Mouse (Mus musculus) MEL (cell line): Measurements from ENCODE around the gene Txnrd2.

Experiments
- CTCF ChIP-seq, 3 experiments: IDR thresholded peaks in 2 of 3; conservative IDR thresholded peaks in 1 of 3; 2 replicates each; pipeline ENCODE4 v1.5.1; 2011 to 2012; ENCODE audit warnings: low read length in 3 of 3, low read depth in 2 of 3, mild to moderate bottlenecking in 2 of 3, improper control_type of control experiment in 1 of 3, inconsistent platforms in 1 of 3, mixed read lengths in 1 of 3, moderate library complexity in 1 of 3; ENCODE audit not compliant: control insufficient read depth in 1 of 3, insufficient read depth in 1 of 3, poor library complexity in 1 of 3, severe bottlenecking in 1 of 3
- EP300 ChIP-seq, 2 experiments: IDR thresholded peaks; 2 replicates each; pipeline ENCODE4 v1.6.1; 2011; ENCODE audit warnings: improper control_type of control experiment in 2 of 2, low read length in 2 of 2, low read depth in 1 of 2, mild to moderate bottlenecking in 1 of 2
- ETS1 ChIP-seq: IDR thresholded peaks from 2 replicates; pipeline ENCODE4 v1.6.1; 2012; ENCODE audit warnings: low read depth, mild to moderate bottlenecking, inconsistent platforms, low read length, improper control_type of control experiment, moderate library complexity
- POLR2A ChIP-seq, 2 experiments: IDR thresholded peaks; 2 replicates each; pipeline ENCODE4 v1.6.1; 2011 to 2012; ENCODE audit warnings: low read length in 2 of 2, mild to moderate bottlenecking in 2 of 2, control low read depth in 1 of 2, improper control_type of control experiment in 1 of 2, low read depth in 1 of 2, moderate library complexity in 1 of 2; ENCODE audit not compliant: control insufficient read depth in 1 of 2, insufficient read depth in 1 of 2, poor library complexity in 1 of 2
- USF1 ChIP-seq: IDR thresholded peaks from 2 replicates; pipeline ENCODE4 v1.6.1; 2014; ENCODE audit warnings: low read depth, mild to moderate bottlenecking, inconsistent platforms, low read length, improper control_type of control experiment, moderate library complexity

- TF ChIP-seq CTCF (IDR thresholded peaks at IDR 0.05 in 2 of 3, conservative IDR thresholded peaks at IDR 0.05 in 1 of 3; ENCODE audit: control insufficient read depth in 1 of 3, insufficient read depth in 1 of 3, low read depth in 2 of 3, low read length in 3 of 3, poor library complexity in 1 of 3, severe bottlenecking in 1 of 3) (no peak), USF1 (no peak), EP300 (IDR thresholded peaks at IDR 0.05; ENCODE audit: low read depth in 1 of 2, low read length in 2 of 2) (no peak), ETS1 (no peak), POLR2A (IDR thresholded peaks at IDR 0.05; ENCODE audit: control insufficient read depth in 1 of 2, insufficient read depth in 1 of 2, low read depth in 1 of 2, low read length in 2 of 2, poor library complexity in 1 of 2) (no peak)
Observed at GRCm38 (mm10) chr16:18429641-18430040, 3.5 kb downstream of the Txnrd2 start.
